Mouse (Mus musculus) brain, embryonic 14.5 days (tissue): Measurements from ENCODE around the gene Pgam2.

ENCODE experiments used
- CTCF ChIP-seq: fragments of 200-500 bp; IDR thresholded peaks from 2 replicates; pipeline ENCODE4 v1.5.1; 2012; ENCODE audit warnings: inconsistent platforms, mild to moderate bottlenecking, moderate library complexity, borderline replicate concordance; ENCODE audit not compliant: insufficient read depth, insufficient read length; ENCODE audit errors: extremely low read depth
- POLR2A ChIP-seq: fragments of 200-500 bp; IDR thresholded peaks from 2 replicates; pipeline ENCODE4 v1.6.1; 2012; ENCODE audit warnings: mild to moderate bottlenecking, inconsistent platforms, borderline replicate concordance; ENCODE audit not compliant: poor library complexity, insufficient read depth, insufficient read length, severe bottlenecking; ENCODE audit errors: extremely low read depth

DNA sequence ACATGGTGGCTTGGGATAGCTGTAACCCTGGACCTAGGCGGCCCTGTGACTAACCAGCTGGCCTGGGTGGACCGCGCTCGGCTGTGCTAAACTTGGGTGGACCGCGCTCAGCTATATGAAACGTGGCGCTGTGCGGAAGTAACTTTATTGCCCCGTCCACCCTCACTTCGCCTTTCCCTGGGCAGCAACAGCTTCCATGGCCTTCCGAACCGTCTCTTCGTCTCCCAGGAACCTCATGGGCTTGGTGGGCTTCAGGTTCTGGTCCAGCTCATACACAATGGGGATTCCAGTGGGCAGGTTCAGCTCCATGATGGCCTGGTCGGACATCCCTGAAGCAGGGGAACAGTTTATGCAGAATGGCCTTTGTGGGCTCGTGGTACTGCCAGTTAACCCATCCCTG, 2.0 kb downstream of the Pgam2 start:
- TF ChIP-seq POLR2A (no peak), CTCF (no peak)
